Mouse (Mus musculus): Measurements from ENCODE around the gene Dnah8.

Dnah8 gene

GRCm38 (mm10) chr17:30821115-30821514, 197.0 kb downstream of the Dnah8 start:
- DNase-seq (ENCODE audit: low spot score in 2 of 2): no peak

- DNase-seq (ENCODE audit: low spot score in 2 of 2): no peak
These were observed 200.3 kb downstream of the Dnah8 start for GRCm38 (mm10) chr17:30824473-30824872.

DNA sequence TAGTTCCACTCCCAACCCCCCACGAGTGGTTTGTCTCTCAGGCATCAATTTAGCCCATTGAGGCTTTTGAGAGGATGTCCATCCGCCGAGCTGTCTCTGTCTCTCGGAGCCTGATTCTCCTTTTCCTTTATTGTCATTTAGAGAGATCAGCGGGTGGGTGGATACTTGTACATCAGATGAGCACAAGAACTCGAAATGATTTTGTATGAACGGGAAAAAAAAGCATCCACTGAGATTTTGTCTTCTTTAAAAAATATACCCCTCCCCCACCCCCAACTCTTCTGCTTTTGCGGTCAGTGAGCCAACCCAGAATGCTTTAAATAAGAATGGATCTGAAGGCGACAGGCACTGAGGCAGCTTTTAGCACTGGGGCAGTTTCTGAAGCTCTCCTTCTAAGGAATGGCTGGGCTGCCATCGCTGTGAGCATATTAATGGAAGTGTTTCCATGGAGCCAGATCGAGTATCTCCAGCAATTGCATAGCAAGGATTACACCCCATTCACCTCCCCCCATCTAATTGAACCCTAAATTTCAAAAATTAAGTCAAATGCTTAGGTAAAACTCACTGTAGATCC, 201.7 kb downstream of the Dnah8 start:
- no peak for DNase-seq (ENCODE audit: low spot score in 2 of 2)

DNA sequence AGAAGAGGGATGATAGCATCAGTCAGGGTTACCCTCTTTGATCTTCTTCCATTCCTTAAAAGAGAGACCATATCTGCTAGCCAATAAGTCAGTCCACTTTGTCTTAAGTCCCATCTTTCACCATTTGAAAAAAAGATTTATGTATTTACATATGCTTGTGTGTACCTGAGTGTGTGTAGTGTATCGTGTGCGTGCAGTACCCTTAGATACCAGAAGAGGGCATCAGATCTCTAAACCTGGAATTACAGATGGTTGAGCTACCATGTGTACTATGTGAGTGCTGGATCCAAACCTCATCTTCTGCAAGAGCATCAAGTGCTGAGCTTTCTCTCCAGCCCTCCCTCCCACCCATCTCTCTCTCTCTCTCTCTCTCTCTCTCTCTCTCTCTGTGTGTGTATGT, 207.0 kb downstream of the Dnah8 start:
- no peak for DNase-seq (ENCODE audit: low spot score in 2 of 2)

- DNase-seq (ENCODE audit: low spot score in 2 of 2): no peak
These were observed 211.3 kb downstream of the Dnah8 start for GRCm38 (mm10) chr17:30835419-30835818.

- no peak for DNase-seq (ENCODE audit: low spot score in 2 of 2)
These were observed 212.9 kb downstream of the Dnah8 start for GRCm38 (mm10) chr17:30837031-30837430.

DNA sequence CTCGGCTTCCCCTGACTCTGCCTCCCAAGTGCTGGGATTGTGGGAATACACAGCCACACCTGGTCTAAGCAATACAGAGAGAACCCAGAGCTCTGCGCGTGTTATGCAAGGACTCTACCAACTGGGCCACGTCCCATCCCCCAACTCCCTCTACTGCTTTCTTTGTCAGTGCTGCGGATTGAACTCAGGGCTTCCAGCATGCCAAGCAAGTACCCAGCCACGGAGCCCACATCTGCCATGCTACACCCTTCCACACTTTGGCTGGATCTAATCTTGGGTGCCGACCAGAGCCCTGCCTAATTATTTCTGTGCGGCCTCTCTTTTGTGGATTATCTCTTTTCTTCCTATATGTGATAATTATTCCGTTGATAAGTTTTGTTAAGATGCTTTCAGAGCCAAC, 215.9 kb downstream of the Dnah8 start:
- no peak for DNase-seq (ENCODE audit: low spot score in 2 of 2)

- no peak for DNase-seq (ENCODE audit: low spot score in 2 of 2)
These were observed 218.2 kb downstream of the Dnah8 start for GRCm38 (mm10) chr17:30842312-30842711.

DNA sequence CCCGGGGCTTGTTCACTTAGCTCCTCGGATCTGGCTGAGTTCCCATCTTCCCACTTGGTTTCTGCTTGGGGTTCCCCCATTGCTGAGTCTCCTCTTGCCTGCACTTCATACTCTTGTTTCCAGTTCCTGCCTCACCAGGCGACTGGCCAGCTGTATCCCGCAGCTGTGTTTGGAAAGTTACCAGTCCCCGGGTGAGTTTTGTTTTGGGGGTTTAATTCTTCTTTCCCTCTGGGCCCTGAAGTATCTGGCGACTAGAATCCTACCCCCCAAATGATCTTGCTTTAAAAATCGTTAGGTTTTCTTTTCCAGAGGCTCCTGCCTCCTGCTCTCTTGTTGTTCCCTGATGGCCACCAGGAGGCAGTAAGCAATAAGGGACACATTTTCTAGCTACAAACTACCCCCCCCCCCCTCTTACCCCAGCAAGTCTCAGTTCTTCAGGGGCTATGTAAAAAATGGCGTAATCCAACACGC, 220.2 kb downstream of the Dnah8 start:
- no peak for DNase-seq (ENCODE audit: low spot score in 2 of 2)

DNA sequence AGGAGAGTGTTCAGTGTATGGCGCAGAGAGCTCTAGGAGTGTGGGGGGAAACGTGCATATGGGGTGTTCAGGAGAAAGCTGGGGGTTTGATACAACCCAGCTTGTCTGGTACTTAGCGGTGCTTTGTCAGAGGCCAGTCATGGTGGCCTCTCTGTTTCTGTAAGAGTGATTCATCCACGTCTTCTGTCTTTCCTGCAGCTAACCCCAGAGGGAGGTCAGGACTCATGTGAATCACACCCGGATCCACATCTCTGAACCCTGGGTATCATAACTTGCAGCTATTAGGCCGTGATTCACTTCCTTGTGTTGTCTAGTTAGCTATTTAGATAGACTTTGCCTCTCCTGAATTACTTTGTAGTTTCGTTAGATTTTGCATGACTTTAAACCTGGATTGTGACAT, 223.3 kb downstream of the Dnah8 start:
- no peak for DNase-seq (ENCODE audit: low spot score in 2 of 2)

- no peak for DNase-seq (ENCODE audit: low spot score in 2 of 2)
These were observed 223.9 kb downstream of the Dnah8 start for GRCm38 (mm10) chr17:30848086-30848485.

DNA sequence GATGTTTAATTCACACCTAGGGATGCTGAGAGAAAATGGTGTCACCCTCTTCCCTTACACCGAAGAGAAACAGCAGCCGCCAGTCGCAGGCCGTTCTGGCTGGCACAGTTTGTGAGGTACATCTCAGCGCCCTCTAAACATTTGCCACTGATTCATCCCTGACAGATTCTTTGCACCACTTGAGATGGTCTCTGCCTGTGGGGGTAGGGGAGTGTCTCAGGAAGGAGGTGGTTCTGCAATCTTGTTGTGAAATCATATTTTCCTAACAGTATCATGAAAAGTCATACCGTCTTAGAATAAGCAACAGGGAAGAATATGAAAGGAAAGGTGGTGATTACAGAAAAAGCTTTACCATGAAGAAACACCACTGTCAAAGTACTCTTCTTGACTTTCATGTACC, 224.7 kb downstream of the Dnah8 start:
- no peak for DNase-seq (ENCODE audit: low spot score in 2 of 2)

DNA sequence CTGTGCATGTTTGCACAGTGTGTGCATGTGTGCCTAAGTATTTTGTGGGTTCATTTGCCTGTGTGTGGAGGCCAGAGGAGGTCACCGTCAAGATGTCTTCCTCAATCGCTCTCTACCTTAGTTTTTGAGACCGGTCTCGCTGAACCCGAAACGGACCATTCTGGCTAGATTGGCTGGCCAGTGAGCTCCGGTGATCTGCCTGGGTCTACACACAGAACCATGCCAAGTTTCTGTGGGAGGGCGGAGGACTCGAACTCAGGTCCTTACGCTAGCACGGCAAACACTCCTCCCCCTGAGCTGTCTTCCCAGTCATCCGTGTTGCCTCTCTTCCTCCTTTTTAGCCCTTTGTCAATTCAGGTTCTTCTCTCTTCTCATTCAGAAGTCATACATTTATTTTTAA, 225.7 kb downstream of the Dnah8 start:
- DNase-seq (ENCODE audit: low spot score in 2 of 2): no peak

DNA sequence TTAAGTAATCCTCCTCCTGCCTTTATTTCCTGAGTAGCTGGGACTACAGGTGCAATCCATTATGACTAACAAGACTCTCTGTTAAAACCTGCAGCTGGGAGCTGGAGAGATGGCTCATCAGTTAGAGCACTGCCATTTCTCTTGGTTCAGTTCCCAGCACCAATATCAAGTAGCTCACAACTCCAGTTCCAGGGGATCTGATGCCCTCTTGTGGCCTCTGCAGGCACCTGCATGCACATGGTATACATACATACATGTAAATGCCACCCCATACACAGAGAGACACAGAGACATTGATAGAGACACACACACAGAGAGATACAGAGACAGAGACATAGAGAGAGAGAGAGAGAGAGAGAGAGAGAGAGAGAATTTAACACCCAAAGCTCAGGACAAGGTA, 228.2 kb downstream of the Dnah8 start:
- DNase-seq (ENCODE audit: low spot score in 2 of 2): no peak

- no peak for DNase-seq (ENCODE audit: low spot score in 2 of 2)
These were observed 233.2 kb downstream of the Dnah8 start for GRCm38 (mm10) chr17:30857347-30857746.

- DNase-seq (ENCODE audit: low spot score in 2 of 2): no peak
These were observed 234.6 kb downstream of the Dnah8 start for GRCm38 (mm10) chr17:30858586-30859259.

GRCm38 (mm10) chr17:30859989-30860585, 235.9 kb downstream of the Dnah8 start:
- DNase-seq (ENCODE audit: low spot score in 2 of 2): no peak

DNA sequence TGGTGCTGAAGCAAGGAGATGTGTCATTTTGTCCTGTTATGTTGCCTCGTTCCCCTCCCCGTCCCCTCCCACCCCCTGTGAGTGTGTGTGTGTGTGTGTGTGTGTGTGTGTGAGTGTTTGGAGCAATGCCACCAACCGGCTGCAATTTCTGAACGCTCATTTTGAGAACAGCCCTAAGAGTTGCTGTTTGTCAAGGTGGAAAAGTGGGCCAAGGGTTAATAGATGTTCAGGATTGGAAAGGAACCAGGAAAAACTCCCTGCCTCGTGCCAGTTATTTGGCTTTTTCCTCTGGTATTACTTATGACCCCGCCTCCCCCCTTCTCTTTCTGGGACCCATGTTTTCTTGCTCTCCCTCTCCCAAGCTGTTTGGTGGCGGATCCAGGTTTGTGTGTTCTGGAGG, 236.5 kb downstream of the Dnah8 start:
- no peak for DNase-seq (ENCODE audit: low spot score in 2 of 2)

- DNase-seq (ENCODE audit: low spot score in 2 of 2): no peak
These were observed 242.1 kb downstream of the Dnah8 start for GRCm38 (mm10) chr17:30866281-30866680.

- no peak for DNase-seq (ENCODE audit: low spot score in 2 of 2)
These were observed 242.8 kb downstream of the Dnah8 start for GRCm38 (mm10) chr17:30866966-30867365.

- DNase-seq (ENCODE audit: low spot score in 2 of 2): no peak
These were observed 246.9 kb downstream of the Dnah8 start for GRCm38 (mm10) chr17:30871040-30871439.

DNA sequence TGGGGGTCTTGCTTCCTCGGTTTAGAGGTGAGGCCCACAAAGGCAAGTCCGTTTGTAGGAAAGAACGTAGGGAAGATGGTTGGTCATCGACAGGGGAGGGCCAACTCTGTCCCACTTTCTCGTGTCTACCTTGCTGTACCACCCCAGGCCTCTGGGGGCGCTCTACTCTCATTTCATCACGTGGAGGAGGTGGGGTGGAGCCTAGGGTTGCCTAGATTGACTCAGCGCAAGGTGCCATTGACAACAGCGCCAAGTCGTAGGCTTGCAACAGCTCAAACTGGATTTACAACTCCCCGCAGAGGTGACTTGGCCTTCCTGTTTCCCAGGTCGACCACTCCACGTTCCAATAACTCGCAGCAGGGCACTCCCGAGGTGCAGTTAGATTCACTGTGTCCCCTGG, 250.1 kb downstream of the Dnah8 start:
- no peak for DNase-seq (ENCODE audit: low spot score in 2 of 2)

GRCm38 (mm10) chr17:30877456-30877855, 253.3 kb downstream of the Dnah8 start:
- DNase-seq (ENCODE audit: low spot score in 2 of 2): no peak

Measured in spleen, postnatal 14 days (tissue).